Mouse (Mus musculus) WW6 (cell line): ENCODE results near the gene AY358078.
"Not testable (repeated sequence)": the region's sequence is repeated elsewhere in the genome, so short reads cannot be mapped to it uniquely, and the experiment has no call there.

ENCODE experiments used
- DNase-seq: peaks from one replicate; pipeline ENCODE4 v3.0.0-alpha.2; 2013; ENCODE audit warnings: low read depth, low spot score

Gene AY358078

GRCm38 (mm10) chr14:51799746-51800145 is at the start of gene AY358078:
TSS of gene AY358078 (plus strand) at chr14:51800046.
- DNase-seq, result no peak

GRCm38 (mm10) chr14:51755944-51756343 is 43.9 kb upstream of the AY358078 start:
- DNase-seq, result no peak

- not testable (repeated sequence) for DNase-seq
These were observed 28.5 kb upstream of the AY358078 start for GRCm38 (mm10) chr14:51771378-51771777.

GRCm38 (mm10) chr14:51773490-51773889 is 26.4 kb upstream of the AY358078 start, which contains the start of gene Ang4:
TSS of gene Ang4 (minus strand) at chr14:51773590.
- DNase-seq, result no peak

GRCm38 (mm10) chr14:51777791-51778190 is 22.1 kb upstream of the AY358078 start:
- DNase-seq, result no peak

- no peak for DNase-seq
These were observed 20.9 kb upstream of the AY358078 start for GRCm38 (mm10) chr14:51778865-51779481.

GRCm38 (mm10) chr14:51786335-51786734 is 13.5 kb upstream of the AY358078 start:
- DNase-seq, result no peak

GRCm38 (mm10) chr14:51787061-51787460 is 12.8 kb upstream of the AY358078 start:
- no peak for DNase-seq

- DNase-seq, result no peak
These were observed 10.7 kb upstream of the AY358078 start for GRCm38 (mm10) chr14:51789196-51789595.

GRCm38 (mm10) chr14:51794106-51794505 is 5.7 kb upstream of the AY358078 start:
- DNase-seq, result no peak

- no peak for DNase-seq
These were observed 26.8 kb downstream of the AY358078 start for GRCm38 (mm10) chr14:51826625-51827024.

GRCm38 (mm10) chr14:51827842-51828241 is 28.0 kb downstream of the AY358078 start:
- not testable (repeated sequence) for DNase-seq

GRCm38 (mm10) chr14:51829188-51829587 is 29.3 kb downstream of the AY358078 start:
- no peak for DNase-seq

- not testable (repeated sequence) for DNase-seq
These were observed 38.6 kb downstream of the AY358078 start for GRCm38 (mm10) chr14:51838480-51838879.

- no peak for DNase-seq
These were observed 42.4 kb downstream of the AY358078 start for GRCm38 (mm10) chr14:51842250-51842649.

GRCm38 (mm10) chr14:51842781-51843180 is 42.9 kb downstream of the AY358078 start:
- no peak for DNase-seq

- DNase-seq, result no peak
These were observed 44.0 kb downstream of the AY358078 start for GRCm38 (mm10) chr14:51843882-51844281.

- DNase-seq, result no peak
These were observed 46.7 kb downstream of the AY358078 start for GRCm38 (mm10) chr14:51846566-51846965.

GRCm38 (mm10) chr14:51851006-51851405 is 51.2 kb downstream of the AY358078 start:
- DNase-seq, result not testable (repeated sequence)

GRCm38 (mm10) chr14:51853399-51853798 is 53.6 kb downstream of the AY358078 start, which contains the start of gene Ear6:
TSS of gene Ear6 (plus strand) at chr14:51853699.
- no peak for DNase-seq

- DNase-seq, result not testable (repeated sequence)
These were observed 55.4 kb downstream of the AY358078 start for GRCm38 (mm10) chr14:51855280-51855679.

- DNase-seq, result not testable (repeated sequence)
These were observed 63.8 kb downstream of the AY358078 start for GRCm38 (mm10) chr14:51863603-51864002.

- DNase-seq, result no peak
These were observed 70.9 kb downstream of the AY358078 start for GRCm38 (mm10) chr14:51870756-51871155.

- DNase-seq, result no peak
These were observed 71.9 kb downstream of the AY358078 start for GRCm38 (mm10) chr14:51871741-51872140.
